Mouse (Mus musculus): ENCODE results near the gene 4930404N11Rik. TPM values are rescaled to one million over a fixed set of nuclear protein-coding genes. Genes with fewer than 3 reads are reported as not detected.
A peak's percentile ranks its signal among the peaks of the same experiment; 100 is the strongest.

4930404N11Rik gene
- polyA plus RNA-seq, 1 experiment from 2014 or later, result 2.9 TPM

- 37% methylated on average over 29 of the region's 29 CpGs for WGBS
- no peak for ATAC-seq (ENCODE audit: insufficient read depth, low FRiP score)
- Histone ChIP-seq H3K9ac (ENCODE audit: low read length) (peak overlapping the region; percentile 23; the same call in 1 of the 2 replicates), H3K9me3 (replicated peaks; ENCODE audit: control insufficient read depth, low read length) (no peaks in the 10 kb centered on the region), H3K36me3 (ENCODE audit: control insufficient read depth, insufficient read depth, low read length) (no peaks in the 10 kb centered on the region), H3K4me1 (ENCODE audit: control insufficient read depth, insufficient read depth, low read length) (peaks cover 50% of the 10 kb centered on the region), H3K4me2 (ENCODE audit: low read depth, low read length) (peak overlapping the region; percentile 8; the same call in 1 of the 2 replicates), H3K27ac (ENCODE audit: low read length) (no peak overlapping the region), H3K4me3 (replicated peaks; ENCODE audit: low read length) (peak overlapping the region; percentile 12), H3K27me3 (ENCODE audit: control insufficient read depth, insufficient read depth, low read length) (no peaks in the 10 kb centered on the region)
Measured at GRCm38 (mm10) chr10:81332277-81332676, 33.3 kb downstream of the 4930404N11Rik start.

- Histone ChIP-seq H3K4me2 (ENCODE audit: low read depth, low read length) (peak overlapping the region; percentile 62), H3K9ac (ENCODE audit: low read length) (peak overlapping the region; percentile 71), H3K4me1 (ENCODE audit: control insufficient read depth, insufficient read depth, low read length) (peaks cover 37% of the 10 kb centered on the region), H3K27ac (ENCODE audit: low read length) (peak overlapping the region; percentile 97), H3K27me3 (ENCODE audit: control insufficient read depth, insufficient read depth, low read length) (no peaks in the 10 kb centered on the region), H3K4me3 (replicated peaks; ENCODE audit: low read length) (peak overlapping the region; percentile 44), H3K9me3 (replicated peaks; ENCODE audit: control insufficient read depth, low read length) (no peaks in the 10 kb centered on the region), H3K36me3 (ENCODE audit: control insufficient read depth, insufficient read depth, low read length) (peaks cover 16% of the 10 kb centered on the region)
- peak; percentile 0; the same call in 1 of the 2 replicates for ATAC-seq (ENCODE audit: insufficient read depth, low FRiP score)
- WGBS, result 49% methylated on average over 4 of the region's 4 CpGs
Measured at GRCm38 (mm10) chr10:81330007-81330406, 35.6 kb downstream of the 4930404N11Rik start.

GRCm38 (mm10) chr10:81329194-81329975 is 36.2 kb downstream of the 4930404N11Rik start:
- H3K27me3 ChIP-seq (ENCODE audit: control insufficient read depth, insufficient read depth, low read length), result no peaks in the 10 kb centered on the region
- peak overlapping the region; percentile 62 for H3K4me2 ChIP-seq (ENCODE audit: low read depth, low read length)
- H3K4me3 ChIP-seq (replicated peaks; ENCODE audit: low read length), result peak overlapping the region; percentile 44
- peaks cover 21% of the 10 kb centered on the region for H3K36me3 ChIP-seq (ENCODE audit: control insufficient read depth, insufficient read depth, low read length)
- peak overlapping the region; percentile 97 for H3K27ac ChIP-seq (ENCODE audit: low read length)
- no peaks in the 10 kb centered on the region for H3K9me3 ChIP-seq (replicated peaks; ENCODE audit: control insufficient read depth, low read length)
- H3K9ac ChIP-seq (ENCODE audit: low read length), result peak overlapping the region; percentile 71
- WGBS, result 33% methylated on average over 10 of the region's 10 CpGs
- ATAC-seq (ENCODE audit: insufficient read depth, low FRiP score), result peak; percentile 82
- H3K4me1 ChIP-seq (ENCODE audit: control insufficient read depth, insufficient read depth, low read length), result peaks cover 30% of the 10 kb centered on the region

GRCm38 (mm10) chr10:81328386-81328785 is 37.2 kb downstream of the 4930404N11Rik start, which contains the start of gene Tbxa2r:
TSS of gene Tbxa2r (plus strand) at chr10:81328731.
- Histone ChIP-seq H3K36me3 (ENCODE audit: control insufficient read depth, insufficient read depth, low read length) (peaks cover 30% of the 10 kb centered on the region), H3K4me3 (replicated peaks; ENCODE audit: low read length) (peak within 1 kb of the TSS; percentile 44), H3K27ac (ENCODE audit: low read length) (peak within 1 kb of the TSS; percentile 97), H3K4me2 (ENCODE audit: low read depth, low read length) (peak within 1 kb of the TSS; percentile 62), H3K9me3 (replicated peaks; ENCODE audit: control insufficient read depth, low read length) (no peaks in the 10 kb centered on the region), H3K9ac (ENCODE audit: low read length) (peak within 1 kb of the TSS; percentile 71), H3K4me1 (ENCODE audit: control insufficient read depth, insufficient read depth, low read length) (peaks cover 30% of the 10 kb centered on the region), H3K27me3 (ENCODE audit: control insufficient read depth, insufficient read depth, low read length) (no peaks in the 10 kb centered on the region)
- peak; percentile 37; the same call in 1 of the 2 replicates for ATAC-seq (ENCODE audit: insufficient read depth, low FRiP score)
- 9% methylated on average over 10 of the region's 10 CpGs for WGBS

GRCm38 (mm10) chr10:81327959-81328358 is 37.7 kb downstream of the 4930404N11Rik start:
- no peak for ATAC-seq (ENCODE audit: insufficient read depth, low FRiP score)
- 14% methylated on average over 2 of the region's 2 CpGs for WGBS
- Histone ChIP-seq H3K36me3 (ENCODE audit: control insufficient read depth, insufficient read depth, low read length) (peaks cover 35% of the 10 kb centered on the region), H3K27ac (ENCODE audit: low read length) (peak overlapping the region; percentile 97), H3K9me3 (replicated peaks; ENCODE audit: control insufficient read depth, low read length) (no peaks in the 10 kb centered on the region), H3K4me2 (ENCODE audit: low read depth, low read length) (peak overlapping the region; percentile 62; the same call in 1 of the 2 replicates), H3K4me1 (ENCODE audit: control insufficient read depth, insufficient read depth, low read length) (peaks cover 30% of the 10 kb centered on the region), H3K9ac (ENCODE audit: low read length) (peak overlapping the region; percentile 71), H3K4me3 (replicated peaks; ENCODE audit: low read length) (no peak overlapping the region), H3K27me3 (ENCODE audit: control insufficient read depth, insufficient read depth, low read length) (no peaks in the 10 kb centered on the region)

GRCm38 (mm10) chr10:81326858-81327257 is 38.8 kb downstream of the 4930404N11Rik start:
- peaks cover 42% of the 10 kb centered on the region for H3K36me3 ChIP-seq (ENCODE audit: control insufficient read depth, insufficient read depth, low read length)
- no peaks in the 10 kb centered on the region for H3K27me3 ChIP-seq (ENCODE audit: control insufficient read depth, insufficient read depth, low read length)
- no peak overlapping the region for H3K9ac ChIP-seq (ENCODE audit: low read length)
- peak overlapping the region; percentile 42; the same call in 1 of the 2 replicates for H3K27ac ChIP-seq (ENCODE audit: low read length)
- ATAC-seq (ENCODE audit: insufficient read depth, low FRiP score), result no peak
- peaks cover 28% of the 10 kb centered on the region for H3K4me1 ChIP-seq (ENCODE audit: control insufficient read depth, insufficient read depth, low read length)
- 71% methylated on average over 6 of the region's 6 CpGs for WGBS
- H3K9me3 ChIP-seq (replicated peaks; ENCODE audit: control insufficient read depth, low read length), result no peaks in the 10 kb centered on the region
- H3K4me3 ChIP-seq (replicated peaks; ENCODE audit: low read length), result no peak overlapping the region; the same call in 1 of the 2 replicates
- no peak overlapping the region for H3K4me2 ChIP-seq (ENCODE audit: low read depth, low read length)

- WGBS, result 91% methylated on average over 18 of the region's 18 CpGs
- no peak for ATAC-seq (ENCODE audit: insufficient read depth, low FRiP score)
- no peaks in the 10 kb centered on the region for H3K27me3 ChIP-seq (ENCODE audit: control insufficient read depth, insufficient read depth, low read length)
- H3K4me2 ChIP-seq (ENCODE audit: low read depth, low read length), result no peak overlapping the region
- no peak overlapping the region for H3K27ac ChIP-seq (ENCODE audit: low read length)
- no peaks in the 10 kb centered on the region for H3K9me3 ChIP-seq (replicated peaks; ENCODE audit: control insufficient read depth, low read length)
- H3K9ac ChIP-seq (ENCODE audit: low read length), result no peak overlapping the region
- peaks cover 31% of the 10 kb centered on the region for H3K4me1 ChIP-seq (ENCODE audit: control insufficient read depth, insufficient read depth, low read length)
- peaks cover 42% of the 10 kb centered on the region for H3K36me3 ChIP-seq (ENCODE audit: control insufficient read depth, insufficient read depth, low read length)
- no peak overlapping the region for H3K4me3 ChIP-seq (replicated peaks; ENCODE audit: low read length)
Measured at GRCm38 (mm10) chr10:81325781-81326180, 39.8 kb downstream of the 4930404N11Rik start.

GRCm38 (mm10) chr10:81325176-81325575 is 40.4 kb downstream of the 4930404N11Rik start:
- ATAC-seq (ENCODE audit: insufficient read depth, low FRiP score), result no peak
- H3K4me1 ChIP-seq (ENCODE audit: control insufficient read depth, insufficient read depth, low read length), result peaks cover 26% of the 10 kb centered on the region
- peaks cover 42% of the 10 kb centered on the region for H3K36me3 ChIP-seq (ENCODE audit: control insufficient read depth, insufficient read depth, low read length)
- no peaks in the 10 kb centered on the region for H3K9me3 ChIP-seq (replicated peaks; ENCODE audit: control insufficient read depth, low read length)
- no peak overlapping the region for H3K4me3 ChIP-seq (replicated peaks; ENCODE audit: low read length)
- no peak overlapping the region for H3K27ac ChIP-seq (ENCODE audit: low read length)
- no peak overlapping the region for H3K4me2 ChIP-seq (ENCODE audit: low read depth, low read length)
- H3K9ac ChIP-seq (ENCODE audit: low read length), result no peak overlapping the region
- H3K27me3 ChIP-seq (ENCODE audit: control insufficient read depth, insufficient read depth, low read length), result no peaks in the 10 kb centered on the region
- WGBS, result 92% methylated on average over 21 of the region's 21 CpGs

GRCm38 (mm10) chr10:81323791-81324530 is 41.7 kb downstream of the 4930404N11Rik start:
- no peaks in the 10 kb centered on the region for H3K27me3 ChIP-seq (ENCODE audit: control insufficient read depth, insufficient read depth, low read length)
- H3K9ac ChIP-seq (ENCODE audit: low read length), result no peak overlapping the region
- ATAC-seq (ENCODE audit: insufficient read depth, low FRiP score), result no peak
- no peak overlapping the region for H3K27ac ChIP-seq (ENCODE audit: low read length)
- H3K9me3 ChIP-seq (replicated peaks; ENCODE audit: control insufficient read depth, low read length), result no peaks in the 10 kb centered on the region
- no peak overlapping the region for H3K4me3 ChIP-seq (replicated peaks; ENCODE audit: low read length)
- H3K36me3 ChIP-seq (ENCODE audit: control insufficient read depth, insufficient read depth, low read length), result peaks cover 42% of the 10 kb centered on the region
- no peak overlapping the region for H3K4me2 ChIP-seq (ENCODE audit: low read depth, low read length)
- H3K4me1 ChIP-seq (ENCODE audit: control insufficient read depth, insufficient read depth, low read length), result peaks cover 26% of the 10 kb centered on the region
- WGBS, result 93% methylated on average over 18 of the region's 18 CpGs
